Mouse (Mus musculus): ENCODE data around the gene Hist1h4a.
"Not testable (repeated sequence)": the region's sequence is repeated elsewhere in the genome, so short reads cannot be mapped to it uniquely, and the experiment has no call there.

Gene Hist1h4a

GRCm38 (mm10) chr13:23740910-23741309 is 20.1 kb downstream of the Hist1h4a start:
- no peak for DNase-seq

GRCm38 (mm10) chr13:23740256-23740840 is 20.7 kb downstream of the Hist1h4a start:
- DNase-seq: no peak

GRCm38 (mm10) chr13:23739922-23740252 is 21.1 kb downstream of the Hist1h4a start:
- no peak for DNase-seq

- peak; percentile 85 to 92 for DNase-seq
These were observed 21.7 kb downstream of the Hist1h4a start for GRCm38 (mm10) chr13:23739069-23739921.

GRCm38 (mm10) chr13:23738677-23739068 is 22.4 kb downstream of the Hist1h4a start, which contains the start of gene Hist1h1c:
TSS of gene Hist1h1c (plus strand) at chr13:23738808.
- peak; percentile 94 to 97 for DNase-seq

- peak; percentile 38 to 47 for DNase-seq
These were observed 23.0 kb downstream of the Hist1h4a start for GRCm38 (mm10) chr13:23738041-23738440.

GRCm38 (mm10) chr13:23737091-23737490 is 23.9 kb downstream of the Hist1h4a start:
- no peak for DNase-seq

GRCm38 (mm10) chr13:23732156-23732804 is 28.8 kb downstream of the Hist1h4a start:
- no peak for DNase-seq

- DNase-seq: no peak
These were observed 30.6 kb downstream of the Hist1h4a start for GRCm38 (mm10) chr13:23730479-23730878.

- DNase-seq: no peak
These were observed 31.3 kb downstream of the Hist1h4a start for GRCm38 (mm10) chr13:23729706-23730105.

- peak in 1 of 2 experiments; percentile 50 for DNase-seq
These were observed 31.9 kb downstream of the Hist1h4a start for GRCm38 (mm10) chr13:23729192-23729525.

- DNase-seq: no peak
These were observed 32.4 kb downstream of the Hist1h4a start for GRCm38 (mm10) chr13:23728472-23729191.

GRCm38 (mm10) chr13:23725213-23725612 is 35.8 kb downstream of the Hist1h4a start:
- no peak for DNase-seq

GRCm38 (mm10) chr13:23724239-23724638 is 36.8 kb downstream of the Hist1h4a start:
- DNase-seq: no peak

GRCm38 (mm10) chr13:23717593-23718245 is 43.3 kb downstream of the Hist1h4a start:
- DNase-seq: not testable (repeated sequence)

- DNase-seq: no peak
These were observed 43.9 kb downstream of the Hist1h4a start for GRCm38 (mm10) chr13:23717176-23717575.

GRCm38 (mm10) chr13:23716261-23717042 is 44.6 kb downstream of the Hist1h4a start:
- no peak for DNase-seq
